Mouse (Mus musculus): Measurements from ENCODE around the gene Scp2.
"Not testable (repeated sequence)": the region's sequence is repeated elsewhere in the genome, so short reads cannot be mapped to it uniquely, and the experiment has no call there.

Scp2 gene

GRCm38 (mm10) chr4:108096345-108096744 lies 48.5 kb downstream of the Scp2 start, which contains the start of gene Podn:
Gene Podn (minus strand): TSS chr4:108096445.
- DNase-seq (ENCODE audit: low read depth): no peak

- DNase-seq (ENCODE audit: low read depth): no peak
Observed at GRCm38 (mm10) chr4:108092741-108093397, 51.9 kb downstream of the Scp2 start.

GRCm38 (mm10) chr4:108083993-108084392 lies 60.8 kb downstream of the Scp2 start:
- DNase-seq (ENCODE audit: low read depth): no peak

GRCm38 (mm10) chr4:108083032-108083735 lies 61.6 kb downstream of the Scp2 start:
- no peak for DNase-seq (ENCODE audit: low read depth)

GRCm38 (mm10) chr4:108082401-108082806 lies 62.4 kb downstream of the Scp2 start:
- no peak for DNase-seq (ENCODE audit: low read depth)

GRCm38 (mm10) chr4:108080876-108081275 lies 63.9 kb downstream of the Scp2 start:
- no peak for DNase-seq (ENCODE audit: low read depth)

GRCm38 (mm10) chr4:108079762-108080161 lies 65.0 kb downstream of the Scp2 start:
- DNase-seq (ENCODE audit: low read depth): no peak

- not testable (repeated sequence) for DNase-seq (ENCODE audit: low read depth)
Observed at GRCm38 (mm10) chr4:108079191-108079590, 65.6 kb downstream of the Scp2 start.

GRCm38 (mm10) chr4:108077224-108077955 lies 67.4 kb downstream of the Scp2 start:
- DNase-seq (ENCODE audit: low read depth): no peak

- no peak for DNase-seq (ENCODE audit: low read depth)
Observed at GRCm38 (mm10) chr4:108074204-108074823, 70.5 kb downstream of the Scp2 start.

GRCm38 (mm10) chr4:108072086-108072485 lies 72.7 kb downstream of the Scp2 start:
- DNase-seq (ENCODE audit: low read depth): no peak

GRCm38 (mm10) chr4:108071235-108071901 lies 73.4 kb downstream of the Scp2 start:
- DNase-seq (ENCODE audit: low read depth): peak; percentile 90

- peak; percentile 11 for DNase-seq (ENCODE audit: low read depth)
Observed at GRCm38 (mm10) chr4:108070723-108071122, 74.1 kb downstream of the Scp2 start.

GRCm38 (mm10) chr4:108070286-108070685 lies 74.5 kb downstream of the Scp2 start:
- DNase-seq (ENCODE audit: low read depth): no peak

GRCm38 (mm10) chr4:108068081-108068480 lies 76.7 kb downstream of the Scp2 start:
- no peak for DNase-seq (ENCODE audit: low read depth)

GRCm38 (mm10) chr4:108067261-108067660 lies 77.5 kb downstream of the Scp2 start:
- DNase-seq (ENCODE audit: low read depth): no peak

GRCm38 (mm10) chr4:108066569-108066968 lies 78.2 kb downstream of the Scp2 start:
- no peak for DNase-seq (ENCODE audit: low read depth)

- no peak for DNase-seq (ENCODE audit: low read depth)
Observed at GRCm38 (mm10) chr4:108065176-108065844, 79.5 kb downstream of the Scp2 start.

GRCm38 (mm10) chr4:108063616-108064015 lies 81.2 kb downstream of the Scp2 start:
- no peak for DNase-seq (ENCODE audit: low read depth)

- no peak for DNase-seq (ENCODE audit: low read depth)
Observed at GRCm38 (mm10) chr4:108062524-108062923, 82.3 kb downstream of the Scp2 start.

GRCm38 (mm10) chr4:108060774-108061173 lies 84.0 kb downstream of the Scp2 start:
- DNase-seq (ENCODE audit: low read depth): no peak

All from c-Kit-positive CD71-positive TER-119-negative erythroid progenitor cells, embryonic 14.5 days (primary cell).